Comparison of ENCODE assay signal across 18 mouse cellular contexts in genomic region chr6:49099086-49099485, GRCm38 (mm10).
"Had no signal": no experiment of that assay in that cellular context is flagged by ENCODE, and none has a peak within 500 bp of the region (broad histone marks: within the 10 kb centered on the region; RNA-seq: fewer than 3 reads in every experiment).

No protein-coding gene starts in this region.

- H3K4me3 ChIP-seq: limb, embryonic 12.5 days; limb, embryonic 15.5 days; midbrain, embryonic 12.5 days; myocyte; neural tube, embryonic 13.5 days had no signal

- H3K27me3 ChIP-seq: limb, embryonic 12.5 days; limb, embryonic 15.5 days; midbrain, embryonic 12.5 days; neural tube, embryonic 13.5 days had no signal

- H3K27ac ChIP-seq: limb, embryonic 12.5 days; limb, embryonic 15.5 days; liver, embryonic 14.5 days; macrophage; midbrain, embryonic 12.5 days; neural tube, embryonic 13.5 days had no signal

- ATAC-seq: liver, postnatal 0 days; lung, postnatal 0 days; midbrain, embryonic 16.5 days had no signal

- H3K4me2 ChIP-seq: limb, embryonic 12.5 days; limb, embryonic 15.5 days; liver, embryonic 11.5 days; lung, embryonic 14.5 days; midbrain, embryonic 12.5 days; neural tube, embryonic 13.5 days had no signal

- DNase-seq: kidney, postnatal 14 days; kidney, postnatal 4 days; left cerebral cortex, postnatal 4 days; liver, postnatal 0 days; lung, embryonic 14.5 days; retina, postnatal 1 day; thymus, adult 18-20 months; thymus, postnatal 36 days had no signal

- H3K9ac ChIP-seq: limb, embryonic 12.5 days; limb, embryonic 15.5 days; liver, embryonic 14.5 days; liver, postnatal 0 days; lung, embryonic 14.5 days; midbrain, embryonic 12.5 days; neural tube, embryonic 13.5 days had no signal

- H3K9me3 ChIP-seq: limb, embryonic 12.5 days; limb, embryonic 15.5 days; midbrain, embryonic 12.5 days; neural tube, embryonic 13.5 days had no signal
